Mouse (Mus musculus) megakaryocyte, embryonic 14.5 days (primary cell): ENCODE results near the gene Hook2.

Experiments
- FLI1 ChIP-seq: IDR thresholded peaks from 2 replicates; pipeline ENCODE4 v1.6.1; 2012; ENCODE audit warnings: low read length, inconsistent platforms, mixed read lengths
- GATA1 ChIP-seq: IDR thresholded peaks from 3 replicates; pipeline ENCODE4 v1.6.1; 2012; ENCODE audit warnings: mixed read lengths, low read length, inconsistent platforms, borderline replicate concordance

DNA sequence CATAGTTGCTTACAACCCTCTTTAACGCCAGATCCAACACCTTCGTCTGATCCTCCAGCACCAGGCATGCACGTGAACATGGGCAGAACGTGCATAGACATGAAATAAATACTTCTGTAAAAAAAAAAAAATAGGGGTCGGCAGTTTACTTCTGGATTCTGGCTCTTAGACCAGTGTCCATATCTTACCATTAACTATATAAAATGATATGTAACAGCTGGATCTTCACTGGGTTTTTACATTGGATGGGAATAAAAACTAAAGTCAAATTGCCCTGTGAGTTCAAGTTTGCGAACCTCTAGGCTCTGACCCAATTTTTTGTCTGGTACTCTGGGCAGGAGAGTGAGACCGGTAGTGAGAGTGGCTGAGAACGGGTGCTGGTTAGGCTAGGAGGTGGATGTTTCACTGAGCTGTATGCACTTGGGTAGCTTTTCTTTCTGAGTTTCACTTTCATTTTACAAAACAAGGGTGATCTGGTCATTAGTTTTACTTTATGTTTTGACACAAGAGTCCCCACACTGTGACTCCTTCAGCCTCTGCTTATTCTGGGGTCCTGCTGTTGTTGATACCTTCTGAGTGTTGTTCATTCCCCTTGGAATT lies 15.8 kb upstream of the Hook2 start:
- TF ChIP-seq GATA1 = no peak
- TF ChIP-seq FLI1 = no peak
